Mouse (Mus musculus) E14TG2a.4 (cell line): ENCODE data around the gene Sptlc3.
A peak's percentile ranks its signal among the peaks of the same experiment; 100 is the strongest.

Experiments used
- H3K27me3 ChIP-seq: 2 replicates; pipeline ENCODE4 v1.6.1; 2014; ENCODE audit warnings: low read length, control low read depth; ENCODE audit not compliant: insufficient read depth
- H3K36me3 ChIP-seq: 2 replicates; pipeline ENCODE4 v1.6.1; 2014; ENCODE audit warnings: low read length, control low read depth; ENCODE audit not compliant: insufficient read depth
- H3K4me1 ChIP-seq: replicated peaks from 2 replicates; pipeline ENCODE4 v1.6.1; 2014; ENCODE audit warnings: low read depth, low read length, control low read depth
- H3K4me3 ChIP-seq: replicated peaks from 2 replicates; pipeline ENCODE4 v1.5.1; 2014; ENCODE audit warnings: mild to moderate bottlenecking, low read length
- H3K9me3 ChIP-seq: 2 replicates; pipeline ENCODE4 v1.6.1; 2014; ENCODE audit warnings: low read length, control low read depth
- CTCF ChIP-seq: conservative IDR thresholded peaks from 2 replicates; pipeline ENCODE4 v1.5.1; 2014; ENCODE audit warnings: low read length
- NANOG ChIP-seq: IDR thresholded peaks from 2 replicates; pipeline ENCODE4 v1.6.1; 2014; ENCODE audit warnings: borderline replicate concordance, low read length, mixed read lengths
- POU5F1 ChIP-seq: IDR thresholded peaks from 2 replicates; pipeline ENCODE4 v1.6.1; 2014; ENCODE audit warnings: low read length, borderline replicate concordance

Gene Sptlc3

DNA sequence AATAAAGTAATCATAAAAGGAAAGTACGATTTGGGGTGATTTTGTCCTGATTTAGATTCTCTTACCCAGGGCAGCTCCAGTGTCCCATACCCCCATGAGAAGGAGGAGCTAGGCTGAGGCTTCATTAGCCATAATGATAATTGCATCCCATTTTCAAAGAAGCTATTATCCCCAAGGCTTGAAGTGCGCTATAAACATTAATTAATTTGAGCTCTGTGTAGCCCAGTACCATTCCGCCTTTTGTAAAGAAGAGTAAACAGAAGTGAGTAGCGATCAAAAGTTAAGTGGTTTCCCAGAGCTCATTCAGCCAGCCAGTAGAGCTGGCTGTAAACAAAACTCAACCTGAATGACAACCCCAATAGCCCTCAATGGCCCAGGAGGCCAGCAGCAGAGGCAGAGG, 163.0 kb downstream of the Sptlc3 start:
- Histone ChIP-seq H3K4me3 (no peak overlapping the region), H3K27me3 (no peaks in the 10 kb centered on the region), H3K36me3 (no peaks in the 10 kb centered on the region), H3K4me1 (no peaks in the 10 kb centered on the region), H3K9me3 (no peaks in the 10 kb centered on the region)
- no peak for TF ChIP-seq POU5F1
- no peak for TF ChIP-seq NANOG
- no peak for TF ChIP-seq CTCF

GRCm38 (mm10) chr2:139671838-139672237, 178.1 kb downstream of the Sptlc3 start:
- no peak overlapping the region for H3K4me3 ChIP-seq
- TF ChIP-seq NANOG (no peak), POU5F1 (no peak), CTCF (no peak)

DNA sequence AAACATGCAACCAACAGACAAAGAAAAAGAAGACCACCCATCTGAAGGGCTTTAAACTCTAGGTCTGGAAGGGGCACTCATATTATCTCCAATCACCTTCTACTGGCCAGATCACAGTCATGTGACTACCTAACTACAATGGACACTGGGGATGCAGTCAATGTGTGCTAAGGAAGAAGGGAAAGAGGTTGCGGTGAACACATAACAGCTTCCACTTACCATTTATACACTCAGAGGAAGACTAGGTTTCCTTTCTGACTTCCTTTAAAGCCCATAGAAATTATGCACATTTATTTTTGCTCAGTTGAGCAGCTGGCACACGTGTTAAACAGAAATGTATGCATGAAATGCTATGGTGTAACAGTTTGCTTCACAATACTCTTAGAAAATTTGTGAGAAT, 178.7 kb downstream of the Sptlc3 start:
- Histone ChIP-seq H3K36me3 (no peaks in the 10 kb centered on the region), H3K9me3 (no peaks in the 10 kb centered on the region), H3K4me3 (no peak overlapping the region), H3K4me1 (peaks cover 7% of the 10 kb centered on the region), H3K27me3 (peaks cover 30% of the 10 kb centered on the region)
- TF ChIP-seq NANOG, result no peak
- no peak for TF ChIP-seq CTCF
- no peak for TF ChIP-seq POU5F1

More at GRCm38 (mm10) chr2:139671838-139672237, 178.1 kb downstream of the Sptlc3 start:
- Histone ChIP-seq H3K9me3 (no peaks in the 10 kb centered on the region), H3K27me3 (peaks cover 25% of the 10 kb centered on the region), H3K36me3 (no peaks in the 10 kb centered on the region), H3K4me1 (peaks cover 5% of the 10 kb centered on the region; the same call in 1 of the 2 replicates)

DNA sequence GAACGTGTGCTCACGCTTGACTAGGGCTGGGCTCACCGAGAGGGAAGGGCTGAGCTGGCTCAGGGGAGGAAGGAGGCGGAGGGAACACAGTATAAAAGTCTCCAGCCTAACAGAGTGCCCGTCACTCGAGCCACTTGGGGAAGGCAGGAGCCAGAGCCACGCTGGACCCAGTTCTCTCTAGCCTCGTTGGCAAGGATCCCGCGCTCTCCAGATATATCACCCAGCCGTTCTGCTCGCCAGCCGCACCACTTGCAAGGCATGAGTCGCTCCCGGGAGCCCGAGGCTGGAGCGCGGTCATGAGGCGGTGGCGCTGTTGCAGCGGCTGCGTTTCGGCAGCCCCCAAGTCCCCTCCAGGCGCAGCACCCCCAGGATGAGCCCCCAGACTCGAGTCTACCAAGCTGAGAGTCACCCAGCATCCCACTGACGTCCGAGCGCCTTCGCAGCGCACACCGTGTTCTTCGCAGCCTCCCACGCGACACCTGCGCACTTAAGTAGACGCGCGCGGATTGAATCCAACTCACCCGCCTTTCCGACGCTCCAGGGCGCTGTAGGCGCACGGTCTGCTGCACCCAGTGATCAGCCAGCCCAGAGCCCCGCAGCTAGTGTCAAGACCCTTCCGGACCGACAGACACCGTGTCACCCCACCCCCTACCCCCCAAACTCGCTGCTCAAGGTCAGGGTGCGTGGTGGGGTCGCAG, 183.5 kb downstream of the Sptlc3 start:
- H3K4me1 ChIP-seq, result peaks cover 15% of the 10 kb centered on the region
- H3K4me3 ChIP-seq, result peak overlapping the region; percentile 91
- H3K27me3 ChIP-seq, result peaks cover 61% of the 10 kb centered on the region
- no peaks in the 10 kb centered on the region for H3K36me3 ChIP-seq
- H3K9me3 ChIP-seq, result no peaks in the 10 kb centered on the region
- TF ChIP-seq CTCF, result no peak
- no peak for TF ChIP-seq POU5F1
- TF ChIP-seq NANOG, result no peak

DNA sequence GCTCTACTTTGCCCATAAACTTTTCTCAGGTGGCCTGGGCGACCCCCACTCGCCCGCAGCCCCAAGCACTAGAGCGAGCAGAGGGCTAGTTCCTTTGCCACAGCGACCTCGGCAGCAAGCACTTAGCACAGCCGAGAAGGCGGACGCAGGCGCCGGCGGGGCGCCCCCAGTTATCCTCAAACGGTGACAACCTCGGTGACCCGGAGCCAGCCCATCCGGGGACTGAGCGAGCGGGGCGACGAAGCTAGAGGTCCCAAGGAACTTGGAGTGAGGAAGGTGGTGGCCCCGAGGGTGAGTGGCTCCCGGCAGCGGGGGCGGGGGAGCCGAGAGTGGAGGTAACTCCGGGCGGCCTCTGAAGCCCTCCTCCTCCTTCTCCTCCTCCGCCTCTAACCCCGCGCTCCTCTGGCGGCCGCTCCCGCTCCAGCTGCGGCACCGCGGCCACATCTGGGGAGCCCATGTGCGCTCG, 184.1 kb downstream of the Sptlc3 start, which contains the start of gene Ism1:
Gene Ism1, plus strand, starts transcription at position 370 of the 466 bp plus-strand sequence.
- peak within 1 kb of the TSS; percentile 91 for H3K4me3 ChIP-seq
- peaks cover 61% of the 10 kb centered on the region for H3K27me3 ChIP-seq
- H3K9me3 ChIP-seq, result no peaks in the 10 kb centered on the region
- TF ChIP-seq CTCF (no peak), NANOG (no peak), POU5F1 (no peak)
- H3K4me1 ChIP-seq, result peaks cover 15% of the 10 kb centered on the region
- H3K36me3 ChIP-seq, result no peaks in the 10 kb centered on the region

DNA sequence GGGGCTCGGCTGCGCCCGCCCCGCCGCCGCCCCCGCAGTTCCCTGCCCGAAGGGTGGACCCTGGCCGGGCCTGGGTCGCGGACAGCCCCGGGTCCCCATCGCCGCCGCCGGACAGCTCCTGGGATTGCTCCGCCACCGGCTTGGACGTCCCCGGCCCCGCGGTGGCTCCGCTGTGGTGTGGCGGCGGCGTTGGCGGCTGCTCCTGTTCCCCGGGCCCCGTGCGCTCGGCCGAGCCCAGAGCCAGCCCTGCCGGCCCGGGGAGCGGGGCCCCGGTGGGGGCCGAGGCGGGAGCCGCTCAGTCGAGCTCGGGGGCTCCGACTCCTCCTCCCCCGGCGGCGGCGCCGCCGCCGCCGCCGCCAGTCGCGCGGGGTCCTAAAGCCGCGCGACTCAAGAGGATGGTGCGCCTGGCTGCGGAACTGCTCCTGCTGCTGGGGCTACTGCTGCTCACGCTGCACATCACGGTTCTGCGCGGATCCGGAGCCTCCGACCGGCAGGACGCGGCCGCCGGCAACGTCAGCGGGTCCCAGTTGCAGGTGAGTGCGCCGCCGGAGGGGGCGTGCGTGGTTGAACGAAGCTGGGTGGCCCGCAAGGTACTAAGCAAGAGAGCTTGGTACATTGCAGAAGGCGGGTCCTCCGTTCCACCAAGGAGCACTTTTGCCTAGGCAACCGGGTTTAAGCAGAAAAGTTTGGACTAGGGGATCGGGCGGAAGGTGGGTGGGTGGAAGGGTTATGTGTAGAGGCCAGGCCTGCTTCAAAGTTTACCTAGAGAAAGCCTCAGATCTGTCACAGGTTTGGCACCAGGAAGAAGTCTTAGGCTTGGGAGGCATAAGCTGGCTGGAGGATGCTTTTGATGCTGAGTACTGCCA, 184.8 kb downstream of the Sptlc3 start:
- Histone ChIP-seq H3K4me3 (peak overlapping the region; percentile 91), H3K27me3 (peaks cover 59% of the 10 kb centered on the region), H3K36me3 (no peaks in the 10 kb centered on the region), H3K4me1 (peaks cover 15% of the 10 kb centered on the region), H3K9me3 (no peaks in the 10 kb centered on the region)
- TF ChIP-seq POU5F1, result no peak
- no peak for TF ChIP-seq NANOG
- no peak for TF ChIP-seq CTCF

- Histone ChIP-seq H3K4me3 (no peak overlapping the region), H3K9me3 (no peaks in the 10 kb centered on the region), H3K27me3 (peaks cover 30% of the 10 kb centered on the region), H3K36me3 (no peaks in the 10 kb centered on the region), H3K4me1 (peaks cover 8% of the 10 kb centered on the region)
- TF ChIP-seq CTCF, result no peak
- TF ChIP-seq NANOG, result no peak
- no peak for TF ChIP-seq POU5F1
Observed at GRCm38 (mm10) chr2:139682540-139682939, 188.8 kb downstream of the Sptlc3 start.
